Mouse (Mus musculus) MEL (cell line): ENCODE results near the gene Dytn. TPM values are rescaled to one million over a fixed set of nuclear protein-coding genes. Genes with fewer than 3 reads are reported as not detected.
A peak's percentile ranks its signal among the peaks of the same experiment; 100 is the strongest.
"Not testable (repeated sequence)": the region's sequence is repeated elsewhere in the genome, so short reads cannot be mapped to it uniquely, and the experiment has no call there.

Source experiments
- DNase-seq: peaks from one replicate; pipeline ENCODE4 v3.0.0; 2011; ENCODE audit warnings: low read depth, low spot score
- H3K27ac ChIP-seq: 2 replicates; pipeline ENCODE4 v1.5.1; 2012; ENCODE audit warnings: low read depth, mild to moderate bottlenecking, control low read depth, low read length, moderate library complexity; ENCODE audit not compliant: control insufficient read depth
- H3K27me3 ChIP-seq, 2 experiments: fragments of 150-350 bp in 1 of 2; sonication (generic) in 1 of 2; 2 replicates each; pipeline ENCODE4 v1.6.1; 2012; ENCODE audit warnings: low read length in 2 of 2, mild to moderate bottlenecking in 2 of 2, improper control_type of control experiment in 1 of 2, moderate library complexity in 1 of 2; ENCODE audit not compliant: insufficient read depth in 2 of 2, control insufficient read depth in 1 of 2
- H3K36me3 ChIP-seq, 2 experiments: 2 replicates each; pipeline ENCODE4 v1.6.1; 2012 to 2014; ENCODE audit warnings: low read length in 2 of 2, improper control_type of control experiment in 1 of 2, inconsistent platforms in 1 of 2, mild to moderate bottlenecking in 1 of 2; ENCODE audit not compliant: insufficient read depth in 2 of 2, control insufficient read depth in 1 of 2
- H3K4me1 ChIP-seq, 2 experiments: fragments of 150-350 bp in 1 of 2; sonication (generic) in 1 of 2; 2 replicates each; pipeline ENCODE4 v1.6.1; 2012; ENCODE audit warnings: low read length in 2 of 2, improper control_type of control experiment in 1 of 2, mild to moderate bottlenecking in 1 of 2; ENCODE audit not compliant: insufficient read depth in 2 of 2, control insufficient read depth in 1 of 2
- H3K4me3 ChIP-seq, 2 experiments: fragments of 150-350 bp in 1 of 2; sonication (generic) in 1 of 2; 2 replicates each; pipeline ENCODE4 v1.5.1; 2012; ENCODE audit warnings: low read depth in 2 of 2, low read length in 2 of 2, mild to moderate bottlenecking in 2 of 2, moderate library complexity in 2 of 2, control low read depth in 1 of 2, improper control_type of control experiment in 1 of 2; ENCODE audit not compliant: control insufficient read depth in 1 of 2, insufficient read depth in 1 of 2
- H3K79me2 ChIP-seq: 2 replicates; pipeline ENCODE4 v1.6.1; 2012; ENCODE audit warnings: mild to moderate bottlenecking, low read length, moderate library complexity; ENCODE audit not compliant: control insufficient read depth, poor library complexity, insufficient read depth
- H3K9ac ChIP-seq: 2 replicates; pipeline ENCODE4 v1.6.1; 2012; ENCODE audit warnings: low read depth, mild to moderate bottlenecking, control low read depth, low read length, moderate library complexity; ENCODE audit not compliant: control insufficient read depth, poor library complexity, severe bottlenecking
- H3K9me3 ChIP-seq: fragments of 150-350 bp; sonication (generic); replicated peaks from 2 replicates; pipeline ENCODE4 v1.6.1; 2012; ENCODE audit warnings: mild to moderate bottlenecking, low read length, improper control_type of control experiment, moderate library complexity; ENCODE audit not compliant: insufficient read depth
- BHLHE40 ChIP-seq: IDR thresholded peaks from 2 replicates; pipeline ENCODE4 v1.6.1; 2012; ENCODE audit warnings: low read depth, mild to moderate bottlenecking, inconsistent platforms, low read length, improper control_type of control experiment, borderline replicate concordance
- CHD1 ChIP-seq: IDR thresholded peaks from 2 replicates; pipeline ENCODE4 v1.6.1; 2012; ENCODE audit warnings: low read depth, mild to moderate bottlenecking, inconsistent platforms, low read length, improper control_type of control experiment
- ELF1 ChIP-seq: IDR thresholded peaks from 2 replicates; pipeline ENCODE4 v1.6.1; 2014; ENCODE audit warnings: low read depth, mild to moderate bottlenecking, inconsistent platforms, low read length, improper control_type of control experiment, moderate library complexity
- EP300 ChIP-seq, 2 experiments: IDR thresholded peaks; 2 replicates each; pipeline ENCODE4 v1.6.1; 2011; ENCODE audit warnings: improper control_type of control experiment in 2 of 2, low read length in 2 of 2, low read depth in 1 of 2, mild to moderate bottlenecking in 1 of 2
- ETS1 ChIP-seq: IDR thresholded peaks from 2 replicates; pipeline ENCODE4 v1.6.1; 2012; ENCODE audit warnings: low read depth, mild to moderate bottlenecking, inconsistent platforms, low read length, improper control_type of control experiment, moderate library complexity
- JUND ChIP-seq: IDR thresholded peaks from 2 replicates; pipeline ENCODE4 v1.6.1; 2011; ENCODE audit warnings: low read depth, mild to moderate bottlenecking, improper control_type of control experiment, low read length
- MAFK ChIP-seq: IDR thresholded peaks from 2 replicates; pipeline ENCODE4 v1.6.1; 2011; ENCODE audit warnings: low read depth, mild to moderate bottlenecking, low read length, improper control_type of control experiment, borderline replicate concordance
- MAZ ChIP-seq: IDR thresholded peaks from 2 replicates; pipeline ENCODE4 v1.6.1; 2012; ENCODE audit warnings: low read depth, mild to moderate bottlenecking, inconsistent platforms, low read length, improper control_type of control experiment
- MEF2A ChIP-seq: IDR thresholded peaks from 2 replicates; pipeline ENCODE4 v1.6.1; 2014; ENCODE audit warnings: low read depth, mild to moderate bottlenecking, inconsistent platforms, low read length, improper control_type of control experiment; ENCODE audit not compliant: poor library complexity, insufficient replicate concordance, severe bottlenecking; ENCODE audit errors: extremely low read depth
- MYB ChIP-seq: IDR thresholded peaks from 2 replicates; pipeline ENCODE4 v1.6.1; 2011; ENCODE audit warnings: mild to moderate bottlenecking, low read depth, low read length, improper control_type of control experiment
- NRF1 ChIP-seq: IDR thresholded peaks from 2 replicates; pipeline ENCODE4 v1.6.1; 2014; ENCODE audit warnings: low read depth, mild to moderate bottlenecking, inconsistent platforms, low read length, improper control_type of control experiment, moderate library complexity; ENCODE audit not compliant: poor library complexity, insufficient read depth, severe bottlenecking
- POLR2A ChIP-seq, 2 experiments: IDR thresholded peaks; 2 replicates each; pipeline ENCODE4 v1.6.1; 2011 to 2012; ENCODE audit warnings: low read length in 2 of 2, mild to moderate bottlenecking in 2 of 2, control low read depth in 1 of 2, improper control_type of control experiment in 1 of 2, low read depth in 1 of 2, moderate library complexity in 1 of 2; ENCODE audit not compliant: control insufficient read depth in 1 of 2, insufficient read depth in 1 of 2, poor library complexity in 1 of 2
- POLR2AphosphoS2 ChIP-seq: IDR thresholded peaks from 2 replicates; pipeline ENCODE4 v1.6.1; 2011; ENCODE audit warnings: low read length, improper control_type of control experiment
- RAD21 ChIP-seq: IDR thresholded peaks from 2 replicates; pipeline ENCODE4 v1.6.1; 2011; ENCODE audit warnings: mild to moderate bottlenecking, low read depth, low read length, improper control_type of control experiment
- TAL1 ChIP-seq: IDR thresholded peaks from 2 replicates; pipeline ENCODE4 v1.6.1; 2012; ENCODE audit warnings: mild to moderate bottlenecking, inconsistent platforms, low read length, moderate library complexity, mixed read lengths
- TBP ChIP-seq: IDR thresholded peaks from 2 replicates; pipeline ENCODE4 v1.8.0; 2011; ENCODE audit warnings: low read depth, low read length, improper control_type of control experiment
- TCF12 ChIP-seq: IDR thresholded peaks from 2 replicates; pipeline ENCODE4 v1.6.1; 2014; ENCODE audit warnings: low read depth, mild to moderate bottlenecking, inconsistent platforms, low read length, improper control_type of control experiment, moderate library complexity
- USF1 ChIP-seq: IDR thresholded peaks from 2 replicates; pipeline ENCODE4 v1.6.1; 2014; ENCODE audit warnings: low read depth, mild to moderate bottlenecking, inconsistent platforms, low read length, improper control_type of control experiment, moderate library complexity
- USF2 ChIP-seq, 2 experiments: IDR thresholded peaks; 2 replicates each; pipeline ENCODE4 v1.6.1; 2011 to 2012; ENCODE audit warnings: improper control_type of control experiment in 2 of 2, low read length in 2 of 2, borderline replicate concordance in 1 of 2, inconsistent platforms in 1 of 2, low read depth in 1 of 2, mild to moderate bottlenecking in 1 of 2; ENCODE audit not compliant: insufficient read depth in 1 of 2
- ZC3H11A ChIP-seq: IDR thresholded peaks from 2 replicates; pipeline ENCODE4 v1.6.1; 2012; ENCODE audit warnings: low read depth, mild to moderate bottlenecking, inconsistent platforms, low read length, improper control_type of control experiment
- ZNF384 ChIP-seq: IDR thresholded peaks from 2 replicates; pipeline ENCODE4 v1.6.1; 2012; ENCODE audit warnings: low read depth, mild to moderate bottlenecking, inconsistent platforms, low read length, improper control_type of control experiment
- polyA plus RNA-seq, 2 experiments: library from polyadenylated mRNA; stranded (reverse) in 1 of 2; unstranded in 1 of 2; fragments of >175 nt in 1 of 2; fragments of >200 nt in 1 of 2; gene quantifications; 2 replicates each; pipeline versions ENCODE4 v1.2.1 to v1.2.4; 2012; ENCODE audit warnings: low replicate concordance in 2 of 2, low read depth in 1 of 2; ENCODE audit not compliant: insufficient read length in 2 of 2, insufficient read depth in 1 of 2, missing spikeins in 1 of 2
- total RNA-seq: library from RNA; depleted of rRNA; stranded (reverse); fragments of 300-350 nt; gene quantifications from 2 replicates; pipeline ENCODE4 v1.2.3, GENCODE M21; 2012

Dytn gene
- total and polyA plus RNA-seq, 3 experiments: not detected

DNA sequence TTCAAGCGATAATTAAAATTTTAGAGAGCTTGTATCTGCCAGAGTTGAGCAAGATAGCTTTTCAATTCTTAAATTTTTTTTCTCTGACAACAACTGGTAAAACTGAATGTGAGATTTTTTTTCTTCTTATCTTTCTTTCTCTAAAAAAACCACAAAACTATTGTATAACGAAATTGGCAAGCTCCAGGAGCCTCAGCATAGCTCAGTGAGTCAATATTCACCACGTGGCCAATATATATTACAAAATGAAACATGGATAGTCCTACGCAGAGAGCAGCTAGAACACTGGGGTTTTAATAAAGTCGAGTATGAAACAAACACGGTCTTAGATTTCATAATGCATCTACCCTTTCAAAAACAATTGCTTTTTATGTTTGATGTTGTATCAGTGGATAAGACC lies 46.8 kb downstream of the Dytn start:
- Histone ChIP-seq H3K9ac (no peak overlapping the region), H3K27ac (no peak overlapping the region), H3K4me1 (no peaks in the 10 kb centered on the region), H3K27me3 (no peaks in the 10 kb centered on the region), H3K36me3 (no peaks in the 10 kb centered on the region), H3K4me3 (no peak overlapping the region), H3K9me3 (no peaks in the 10 kb centered on the region), H3K79me2 (no peaks in the 10 kb centered on the region)
- no peak for TF ChIP-seq MEF2A
- no peak for TF ChIP-seq TBP
- TF ChIP-seq ZNF384: 0 out of 2 replicates have a peak, but pooled peaks have one; percentile 44
- TF ChIP-seq TAL1: no peak
- TF ChIP-seq USF1: peak; percentile 63; the same call in 1 of the 2 replicates
- DNase-seq: peak; percentile 8

DNA sequence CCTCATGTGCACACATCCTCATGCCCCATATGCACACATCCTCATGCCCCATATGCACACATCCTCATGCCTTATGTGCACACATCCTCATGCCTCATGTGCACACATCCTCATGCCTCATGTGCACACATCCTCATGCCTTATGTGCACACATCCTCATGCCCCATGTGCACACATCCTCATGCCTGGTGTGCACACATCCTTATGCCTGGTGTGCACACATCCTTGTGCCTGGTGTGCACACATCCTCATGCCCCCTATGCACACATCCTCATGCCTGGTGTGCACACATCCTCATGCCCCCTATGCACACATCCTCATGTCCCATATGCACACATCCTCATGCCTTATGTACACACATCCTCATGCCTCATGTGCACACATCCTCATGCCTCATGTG lies 56.3 kb downstream of the Dytn start:
- H3K4me3 ChIP-seq, H3K9me3 ChIP-seq, DNase-seq: not testable (repeated sequence)

DNA sequence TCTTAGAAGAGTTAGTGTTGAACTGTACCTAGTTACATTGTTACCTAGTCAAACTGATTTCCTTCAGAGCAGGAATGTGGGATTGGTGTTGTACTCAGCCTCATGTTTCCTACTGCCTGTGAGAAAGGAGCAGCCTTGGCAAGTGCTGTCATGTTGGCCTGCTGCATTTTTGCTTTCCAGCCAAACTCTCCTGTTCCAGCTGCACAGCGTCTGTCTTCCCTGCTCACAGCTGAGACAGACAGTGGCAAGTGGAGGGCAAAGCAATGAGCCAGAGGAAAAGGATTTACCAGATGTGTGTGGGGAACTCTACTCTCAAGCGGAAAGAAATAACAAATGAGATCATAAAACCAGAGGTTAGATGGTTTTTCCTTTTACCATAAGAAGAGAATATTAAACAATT lies 58.5 kb downstream of the Dytn start:
- Histone ChIP-seq H3K4me3 (no peak overlapping the region), H3K9me3 (no peaks in the 10 kb centered on the region), H3K36me3 (no peaks in the 10 kb centered on the region), H3K79me2 (no peaks in the 10 kb centered on the region), H3K27ac (no peak overlapping the region), H3K27me3 (no peaks in the 10 kb centered on the region), H3K9ac (no peak overlapping the region), H3K4me1 (no peaks in the 10 kb centered on the region)
- no peak for DNase-seq
- TF ChIP-seq MYB (no peak), ETS1 (no peak), ELF1 (no peak), BHLHE40 (no peak), TBP (no peak), MAZ (no peak), MEF2A (no peak), CHD1 (no peak), RAD21 (no peak), JUND (no peak), ZNF384 (no peak), POLR2A (IDR thresholded peaks at IDR 0.05; ENCODE audit: control insufficient read depth in 1 of 2, insufficient read depth in 1 of 2, low read depth in 1 of 2, low read length in 2 of 2, poor library complexity in 1 of 2) (no peak), NRF1 (no peak), ZC3H11A (no peak), EP300 (IDR thresholded peaks at IDR 0.05; ENCODE audit: low read depth in 1 of 2, low read length in 2 of 2) (no peak), MAFK (no peak), POLR2AphosphoS2 (no peak), USF2 (IDR thresholded peaks at IDR 0.05; ENCODE audit: borderline replicate concordance in 1 of 2, insufficient read depth in 1 of 2, low read depth in 1 of 2, low read length in 2 of 2) (no peak), TCF12 (no peak)

More for the DNA sequence above, 56.3 kb downstream of the Dytn start:
- not testable (repeated sequence) for H3K79me2 ChIP-seq, H3K27ac ChIP-seq, H3K9ac ChIP-seq, H3K4me1 ChIP-seq, H3K27me3 ChIP-seq, H3K36me3 ChIP-seq
